Mouse (Mus musculus) urinary bladder, postnatal 36 days (tissue): ENCODE measurements at regions not wholly inside any gene's neighbourhood (a gene's known extent, or its start where the extent isn't known, plus 50 kb on each side); places are given as distances from the start of the nearest gene placed in this dataset.
A peak's percentile ranks its signal among the peaks of the same experiment; 100 is the strongest.
"Not testable (repeated sequence)": the region's sequence is repeated elsewhere in the genome, so short reads cannot be mapped to it uniquely, and the experiment has no call there.

Source experiments
- DNase-seq, 2 experiments: peaks; one replicate each; pipeline ENCODE4 v3.0.0; 2022; ENCODE audit warnings: low spot score in 2 of 2, mixed read lengths in 1 of 2

DNA sequence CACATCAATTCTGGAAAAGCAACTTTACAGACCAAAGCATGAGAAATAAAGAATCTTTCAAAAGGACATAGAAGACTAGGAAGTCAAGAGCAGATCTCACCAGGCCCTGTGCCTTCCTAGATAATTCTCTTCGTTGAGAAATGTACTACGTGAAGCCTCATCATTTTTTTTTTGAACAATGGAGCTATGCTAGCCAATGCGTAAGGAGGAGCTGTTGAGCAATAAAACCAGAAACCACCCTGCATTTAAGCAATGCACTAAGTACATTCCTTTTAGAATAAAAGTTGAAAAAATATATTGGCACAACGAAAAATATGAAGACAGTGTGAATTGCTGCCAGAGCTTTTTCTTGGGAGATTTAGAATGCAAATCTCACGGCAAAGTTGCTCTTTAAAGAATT is 349.7 kb upstream of the Rgma start:
- no peak for DNase-seq

DNA sequence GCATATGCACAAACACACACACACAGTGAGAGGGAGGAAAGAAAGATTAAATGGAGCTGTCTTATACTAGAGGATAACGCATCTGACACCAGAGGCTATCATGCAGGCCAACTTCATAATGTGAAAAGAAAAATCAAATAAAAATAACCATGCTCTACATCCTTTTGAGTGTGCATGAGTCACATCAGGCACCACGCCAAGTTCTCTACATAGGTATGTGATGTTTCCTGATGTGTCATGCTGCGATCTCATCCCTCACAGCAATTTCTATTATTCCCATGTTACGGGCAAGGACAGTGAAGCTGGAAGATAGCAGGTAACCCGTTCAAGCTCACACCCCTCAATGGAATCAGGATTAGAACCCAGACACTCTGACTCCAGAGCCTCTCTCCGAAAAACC is 346.4 kb upstream of the Rgma start:
- no peak for DNase-seq

DNA sequence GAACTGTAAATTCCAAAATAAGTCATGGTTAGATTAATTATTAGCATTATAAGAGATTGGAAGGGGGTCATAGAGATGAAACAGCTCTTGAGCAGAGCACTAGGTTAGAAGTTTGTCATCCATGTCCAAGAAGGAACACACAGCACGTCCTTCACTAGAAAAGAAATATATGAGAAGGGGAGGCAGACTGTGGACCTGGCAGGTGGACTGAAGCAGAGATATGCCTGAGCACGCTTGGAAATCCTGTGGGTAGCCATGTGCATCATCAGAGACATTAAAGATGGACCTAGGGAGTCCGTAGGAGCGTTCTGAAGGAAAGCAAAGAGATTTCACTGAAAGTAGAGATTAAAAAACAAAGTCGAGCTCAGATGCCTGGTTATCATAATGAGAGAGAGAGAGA is 343.9 kb upstream of the Rgma start:
- DNase-seq = no peak

DNA sequence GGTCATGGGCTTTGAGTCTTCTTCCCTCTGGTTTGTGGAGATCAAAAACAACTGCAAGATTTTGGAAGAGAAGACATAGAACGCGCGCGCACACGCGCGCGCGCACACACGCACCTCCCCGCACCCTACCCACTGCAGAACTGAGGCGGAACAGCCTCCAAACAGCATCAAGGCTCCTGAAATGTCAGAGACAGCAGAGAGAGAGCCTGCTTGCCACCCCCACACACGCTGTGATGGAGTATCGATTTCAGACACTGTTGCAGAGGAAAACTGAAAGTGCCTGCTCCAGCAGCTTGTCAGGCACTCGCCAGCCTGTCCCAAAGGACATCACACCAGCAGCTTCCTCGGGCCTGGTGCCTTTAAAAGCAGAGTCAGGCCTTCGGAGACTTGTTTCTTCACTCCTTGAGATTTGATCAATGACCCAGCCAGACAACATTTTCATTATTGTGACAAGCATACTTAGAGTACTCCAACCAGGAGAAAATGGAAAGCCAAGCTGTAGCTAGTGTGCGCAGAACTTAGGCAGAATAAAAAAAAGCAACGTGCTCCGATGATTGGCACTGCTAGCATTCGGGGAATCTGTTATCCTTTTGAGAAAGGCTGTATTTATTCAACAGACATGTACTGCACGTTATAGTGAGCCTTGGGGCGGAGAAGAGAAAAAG is 342.9 kb upstream of the Rgma start:
- no peak for DNase-seq

DNA sequence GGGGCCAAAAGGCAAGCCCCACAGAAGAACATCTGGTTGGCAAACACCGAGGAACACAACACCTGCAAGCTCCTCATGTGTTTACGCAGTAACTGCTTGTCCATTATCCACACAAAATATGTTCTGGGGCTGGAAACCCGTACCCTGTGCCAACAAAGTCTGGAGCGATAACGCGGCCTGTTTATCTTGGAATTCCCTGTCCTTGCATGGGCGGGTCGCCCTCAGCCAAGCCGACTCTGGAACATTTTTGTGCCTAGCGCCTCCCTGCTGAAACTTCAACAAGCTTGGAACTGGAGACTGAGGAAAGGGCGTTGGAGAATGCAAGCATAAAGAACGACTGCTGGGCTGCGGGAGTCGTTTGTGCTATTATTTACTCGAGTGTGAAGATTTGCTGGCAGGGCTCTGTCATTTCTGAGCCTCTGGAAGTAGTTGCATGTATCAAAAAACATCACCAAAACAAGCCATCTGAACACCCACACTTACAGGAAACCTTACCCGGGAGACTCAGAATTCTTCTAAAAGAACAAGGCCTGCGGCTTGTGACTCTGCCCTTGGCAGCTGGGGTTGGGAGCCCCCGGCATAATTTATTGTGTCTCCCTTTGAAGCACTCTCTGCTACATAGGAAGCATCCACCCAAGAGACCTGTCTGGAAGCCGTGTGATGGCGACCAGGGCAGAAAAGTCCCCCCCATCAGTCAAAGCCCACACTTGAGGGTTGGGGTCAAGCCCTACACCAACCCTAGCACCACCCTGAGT is 338.3 kb upstream of the Rgma start:
- DNase-seq = peak; percentile 41 to 73

DNA sequence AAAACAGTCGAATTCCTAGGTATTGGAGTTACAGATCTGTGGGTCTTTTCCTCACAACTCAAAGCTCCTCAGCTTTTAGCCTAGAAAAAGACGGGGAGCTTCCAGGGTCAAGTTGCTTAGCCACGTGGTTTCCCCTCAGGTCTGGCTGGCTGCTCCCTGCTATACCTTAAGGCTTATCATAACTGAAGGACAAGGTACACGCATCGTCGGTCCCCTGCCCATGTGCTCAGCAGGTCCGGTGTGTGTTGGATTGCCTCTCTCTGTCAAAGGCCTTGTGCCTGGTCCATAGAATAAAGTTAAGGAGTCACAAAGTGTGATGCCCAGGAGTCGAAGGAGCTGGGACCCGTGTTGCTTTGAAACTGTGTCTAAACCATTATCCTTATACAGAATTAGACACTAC is 337.7 kb upstream of the Rgma start:
- no peak for DNase-seq

DNA sequence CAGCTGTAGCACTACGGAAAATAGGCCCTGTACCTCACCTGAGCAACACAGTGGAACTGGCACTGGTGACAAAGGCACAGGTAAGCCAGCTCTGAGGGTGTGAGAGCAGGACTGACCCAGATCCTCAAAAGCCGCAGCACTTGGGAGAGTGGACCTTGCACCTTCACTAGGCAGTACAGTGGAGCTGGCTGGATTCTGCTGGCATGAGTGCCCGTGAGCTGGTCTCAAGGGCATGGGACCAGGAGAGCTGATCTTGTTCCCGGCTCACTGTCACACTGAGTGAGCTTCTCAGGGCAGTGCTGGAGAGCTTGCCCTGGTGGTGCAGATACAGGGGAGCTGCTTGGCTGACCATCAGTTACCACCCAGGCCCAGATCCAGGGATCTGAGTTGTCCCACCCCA is 335.4 kb upstream of the Rgma start:
- DNase-seq = no peak

DNA sequence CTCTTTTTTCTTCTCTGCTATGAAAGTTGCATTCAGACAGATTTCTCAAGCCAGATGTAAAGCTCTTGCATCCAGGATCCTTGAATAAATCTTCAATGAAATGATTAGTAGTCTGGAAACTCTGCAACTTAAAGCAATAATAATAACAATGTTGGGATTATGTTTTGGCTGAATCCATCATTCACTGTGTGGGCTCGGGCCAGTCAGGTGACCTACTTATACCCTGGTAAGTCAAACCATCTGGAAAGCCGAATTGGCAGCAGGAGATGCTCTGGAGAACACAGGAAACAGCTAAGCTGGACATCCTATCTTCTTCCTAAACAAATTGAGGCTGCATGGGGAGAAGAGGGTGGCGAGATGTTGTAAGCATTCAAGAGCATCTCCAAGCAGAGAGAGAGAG is 331.0 kb upstream of the Rgma start:
- no peak for DNase-seq

DNA sequence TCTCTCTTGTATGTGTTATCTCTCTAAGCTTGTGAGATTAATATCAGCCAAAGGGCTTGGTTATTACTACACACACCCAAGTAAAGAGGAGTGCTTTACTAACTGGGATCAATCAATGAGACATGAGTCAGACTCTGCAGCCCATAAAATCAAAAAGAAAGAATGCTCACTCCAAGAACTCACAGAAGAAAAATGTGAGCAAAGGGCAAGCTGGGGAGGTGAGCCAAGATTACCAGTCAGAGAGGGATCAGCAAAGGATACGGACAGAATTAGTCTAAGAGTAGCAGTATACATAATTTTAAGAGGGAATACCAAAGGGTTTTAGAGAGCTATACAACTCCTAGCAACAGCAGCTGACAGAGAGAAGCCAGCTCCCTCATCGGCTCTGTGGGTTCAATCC is 319.4 kb upstream of the Rgma start:
- no peak for DNase-seq

DNA sequence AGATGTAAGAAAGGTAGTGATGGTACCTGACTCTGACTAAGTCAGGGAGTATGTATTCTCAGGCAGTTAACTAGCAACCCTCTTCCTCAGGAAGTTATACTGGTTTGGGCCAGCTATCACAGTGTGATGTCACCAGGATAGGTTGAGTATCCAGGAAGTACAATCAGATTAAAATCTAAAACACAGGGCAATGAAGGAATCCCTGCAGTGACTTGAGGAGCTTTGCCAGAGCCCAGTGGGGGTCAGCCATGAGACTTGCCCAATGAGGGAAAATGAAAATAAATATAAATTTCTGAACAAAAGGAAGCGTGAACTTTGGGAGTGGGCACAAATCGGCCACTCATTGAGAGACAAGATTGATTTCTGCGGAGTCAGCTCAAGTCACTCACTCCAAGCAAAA is 311.8 kb upstream of the Rgma start:
- no peak for DNase-seq

DNA sequence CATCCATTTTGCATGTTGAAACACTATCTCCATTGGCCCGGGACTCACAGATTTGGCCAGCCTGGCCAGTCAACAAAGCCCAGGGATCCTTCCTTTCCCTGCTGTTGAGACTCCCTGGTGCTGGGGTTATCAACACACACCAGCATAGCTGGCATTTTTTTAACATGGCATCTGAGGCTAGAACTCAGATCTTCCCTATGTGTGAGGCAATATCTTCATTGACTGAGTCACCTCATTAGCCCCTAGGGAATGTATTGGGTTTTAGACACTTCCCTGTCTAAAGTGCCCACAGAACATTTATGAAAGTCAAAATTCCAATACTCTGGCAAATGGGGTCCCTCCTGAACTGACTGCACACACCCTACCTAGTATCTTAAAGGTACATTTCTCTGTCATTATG is 306.8 kb upstream of the Rgma start:
- no peak for DNase-seq

DNA sequence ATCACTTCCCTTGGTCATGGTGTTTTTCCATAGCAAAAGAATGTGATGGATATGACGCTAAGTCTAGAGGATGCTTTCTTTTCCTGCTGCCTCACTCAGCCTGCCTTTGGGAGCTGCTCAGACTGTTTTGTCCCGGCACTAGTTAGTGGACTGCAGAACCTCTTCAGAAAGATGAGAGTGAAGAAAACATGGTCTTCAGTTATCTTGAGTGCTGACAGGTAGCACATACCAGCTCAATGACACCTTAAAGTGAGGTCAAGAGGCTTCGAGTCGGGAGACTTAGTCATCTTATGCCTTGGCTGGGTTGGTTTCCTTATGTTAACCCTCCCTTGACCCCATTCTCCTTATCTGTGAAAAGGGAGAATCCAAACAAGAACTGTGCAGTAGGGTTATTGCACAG is 306.0 kb upstream of the Rgma start:
- no peak for DNase-seq

DNA sequence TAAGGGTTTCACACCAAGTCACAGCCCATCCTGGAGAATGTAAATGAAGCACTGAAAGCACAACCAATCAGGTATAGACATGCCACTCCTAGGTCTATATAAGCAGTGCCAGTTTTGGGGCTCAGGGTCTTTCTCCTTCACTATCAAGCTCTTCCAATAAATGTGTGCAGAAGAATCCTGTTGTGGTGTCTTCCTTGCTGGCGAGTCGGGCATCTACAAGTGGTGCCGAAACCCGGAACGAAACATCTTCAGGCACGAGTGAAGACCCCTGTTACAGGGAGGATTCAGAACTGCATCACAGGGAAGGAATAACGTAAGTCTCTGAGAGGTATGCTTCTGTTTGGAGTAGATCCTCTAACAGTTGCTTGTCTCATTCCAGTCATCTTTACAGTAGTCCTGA is 299.9 kb upstream of the Rgma start:
- not testable (repeated sequence) for DNase-seq

DNA sequence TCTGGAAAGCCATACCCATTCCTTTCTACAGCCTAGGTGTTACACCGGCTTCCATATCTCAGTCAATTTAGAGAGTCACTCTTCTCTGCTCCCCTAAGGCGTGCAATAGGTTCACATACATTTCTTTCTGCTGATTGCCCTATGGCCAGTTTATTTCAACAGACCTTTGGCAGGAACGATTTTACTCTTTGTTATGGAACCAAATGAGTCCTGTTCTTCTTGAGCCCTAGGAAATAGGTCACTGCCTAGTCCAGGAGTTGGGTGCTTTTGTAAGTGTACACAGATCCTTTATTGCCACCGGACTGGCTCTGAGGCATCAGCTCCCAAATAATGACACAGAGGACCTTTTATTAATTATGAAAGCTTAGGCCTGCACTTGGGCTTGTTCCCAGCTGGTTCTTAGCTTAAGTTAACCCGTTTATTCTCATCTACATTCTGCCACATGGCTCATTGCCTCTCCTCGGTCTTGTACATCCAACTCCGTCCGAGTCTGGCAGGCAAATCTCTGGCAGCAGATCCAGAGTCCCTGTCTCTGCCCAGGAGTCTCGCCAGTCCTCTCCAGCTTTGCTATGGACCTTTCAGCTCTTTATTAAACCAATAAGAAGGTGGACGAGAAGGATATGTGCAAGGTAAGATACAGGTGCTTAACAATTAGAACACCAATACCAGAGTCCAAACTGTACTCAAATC is 287.7 kb upstream of the Rgma start:
- DNase-seq = no peak

DNA sequence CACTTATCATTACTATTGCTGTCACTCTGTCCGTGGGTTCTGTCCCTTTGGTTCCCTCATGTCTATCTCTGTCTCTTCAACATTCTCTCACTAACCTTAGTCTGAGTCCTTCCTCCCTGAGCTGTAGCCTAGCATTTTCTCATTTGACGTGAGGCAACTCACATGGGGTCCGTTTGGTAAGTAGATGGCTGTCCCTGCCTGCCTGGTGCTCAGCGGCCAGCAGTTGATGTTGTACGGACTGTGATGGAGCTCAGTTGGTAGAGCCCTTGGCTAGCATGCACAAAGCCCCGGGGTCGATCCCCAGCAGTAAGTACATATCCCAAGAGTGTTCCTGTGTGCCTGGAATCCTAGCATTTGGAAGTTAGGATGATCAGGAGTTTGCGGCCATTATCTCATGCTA is 287.0 kb upstream of the Rgma start:
- no peak for DNase-seq

DNA sequence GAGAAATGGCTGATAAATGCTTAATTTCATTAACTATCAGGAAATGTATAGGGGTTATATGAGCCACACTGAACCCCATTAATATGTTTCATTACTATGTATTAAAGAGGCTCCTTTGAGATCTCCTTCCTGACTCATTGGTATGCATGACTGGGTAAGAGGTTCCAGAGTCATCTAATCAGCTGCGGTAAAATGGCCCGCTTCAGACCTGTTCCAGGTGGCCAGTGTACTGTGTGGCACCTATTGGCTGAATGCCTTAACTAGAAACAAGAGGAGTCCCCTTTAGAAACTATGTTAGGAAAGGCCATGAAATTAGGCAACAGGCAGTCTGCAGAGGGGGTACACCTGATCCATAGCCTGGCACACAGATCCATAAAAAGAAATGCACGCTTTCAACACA is 283.6 kb upstream of the Rgma start:
- no peak for DNase-seq

DNA sequence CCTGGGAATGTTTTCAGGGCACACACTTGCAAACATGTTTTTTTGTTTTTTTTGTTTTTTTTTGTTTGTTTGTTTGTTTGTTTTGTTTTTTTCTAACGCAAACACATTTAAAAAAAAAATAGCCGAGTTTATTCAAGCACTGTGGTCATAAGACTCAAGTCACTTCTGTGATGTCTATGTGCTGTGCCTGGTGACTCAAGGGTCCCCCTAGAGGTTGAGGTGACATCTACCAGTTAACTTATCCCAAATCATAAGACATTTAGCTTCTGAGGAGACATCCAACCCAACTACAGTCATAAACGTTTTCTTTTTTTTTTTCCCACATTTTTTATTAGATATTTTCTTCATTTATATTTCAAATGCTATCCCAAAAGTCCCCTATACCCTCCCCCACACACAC is 281.2 kb upstream of the Rgma start:
- no peak for DNase-seq

DNA sequence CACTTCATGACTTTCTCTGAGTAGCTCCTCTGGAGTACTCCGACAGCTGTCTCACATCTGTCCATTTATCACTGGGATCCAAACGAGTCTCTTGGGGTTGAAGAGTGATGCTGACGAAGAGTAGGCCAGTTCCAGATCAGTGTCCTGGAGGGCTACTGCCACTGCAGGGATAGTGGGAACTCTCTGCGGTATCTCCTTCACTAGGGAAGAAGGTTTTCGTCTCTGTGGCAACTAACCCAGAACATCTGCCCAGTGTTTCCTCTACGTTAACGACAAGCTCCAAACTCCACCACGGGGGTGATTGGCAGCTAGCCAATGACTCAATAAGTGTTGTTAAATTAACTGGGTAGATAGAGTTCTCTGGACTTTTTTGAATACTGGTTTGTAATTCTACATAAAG is 256.4 kb upstream of the Rgma start:
- peak in 1 of 2 experiments; percentile 67 for DNase-seq

DNA sequence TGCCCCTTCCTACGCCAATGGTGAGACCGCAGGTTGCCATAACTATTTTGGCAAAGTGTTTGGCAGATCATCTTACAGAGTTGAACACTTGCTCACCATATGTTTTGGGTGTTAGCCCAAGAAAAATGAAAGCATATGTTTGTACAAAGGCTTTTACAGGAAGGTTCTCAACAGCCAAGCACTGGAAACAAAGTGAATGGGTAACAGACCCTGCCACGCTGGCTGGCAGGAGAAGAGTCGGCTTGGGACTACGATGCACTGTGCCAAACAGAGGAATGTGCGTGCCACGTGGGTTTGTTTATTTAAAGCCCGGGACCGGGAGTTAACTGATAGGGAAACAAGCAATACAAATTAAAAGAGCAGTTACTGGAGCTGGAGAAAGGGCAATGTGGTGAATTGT is 255.0 kb upstream of the Rgma start:
- no peak for DNase-seq

DNA sequence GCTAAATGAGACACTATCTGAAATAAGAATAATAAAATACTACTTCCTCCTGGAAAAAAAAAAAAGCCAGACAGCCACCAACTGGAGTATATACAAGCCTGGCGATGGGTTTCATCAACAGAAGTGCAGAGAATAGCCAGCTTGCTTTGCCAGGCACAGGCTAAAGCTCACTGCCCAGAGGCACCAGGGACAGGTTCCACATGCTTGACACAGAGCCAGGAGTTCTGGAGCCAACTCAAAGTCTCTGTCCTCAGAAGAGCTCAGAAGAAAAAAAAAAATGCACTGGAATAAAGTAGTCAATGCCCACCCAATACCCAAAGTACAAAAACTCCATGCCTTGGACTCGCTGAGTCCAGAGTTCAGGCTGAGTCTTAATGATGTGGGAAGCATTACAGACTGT is 250.3 kb upstream of the Rgma start:
- no peak for DNase-seq

DNA sequence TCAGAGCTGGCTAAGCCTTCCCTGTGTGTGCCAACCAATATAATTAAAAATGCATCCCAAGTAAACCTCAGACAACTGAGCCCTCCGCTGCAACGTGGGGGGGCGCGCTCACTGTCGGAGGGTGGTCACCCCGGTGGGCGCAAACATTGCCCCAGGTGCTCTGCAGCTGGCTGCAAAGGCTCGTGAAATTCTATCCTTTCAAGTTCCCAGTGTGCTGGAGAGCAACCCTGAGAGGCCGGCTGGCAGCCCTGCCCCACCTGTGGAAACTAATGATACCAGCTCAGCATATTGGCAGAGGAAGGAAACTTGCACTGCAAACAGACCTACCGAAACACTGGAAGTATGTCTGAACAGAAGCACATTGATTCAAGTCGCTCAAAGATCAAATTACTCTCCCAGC is 249.4 kb upstream of the Rgma start:
- no peak for DNase-seq

DNA sequence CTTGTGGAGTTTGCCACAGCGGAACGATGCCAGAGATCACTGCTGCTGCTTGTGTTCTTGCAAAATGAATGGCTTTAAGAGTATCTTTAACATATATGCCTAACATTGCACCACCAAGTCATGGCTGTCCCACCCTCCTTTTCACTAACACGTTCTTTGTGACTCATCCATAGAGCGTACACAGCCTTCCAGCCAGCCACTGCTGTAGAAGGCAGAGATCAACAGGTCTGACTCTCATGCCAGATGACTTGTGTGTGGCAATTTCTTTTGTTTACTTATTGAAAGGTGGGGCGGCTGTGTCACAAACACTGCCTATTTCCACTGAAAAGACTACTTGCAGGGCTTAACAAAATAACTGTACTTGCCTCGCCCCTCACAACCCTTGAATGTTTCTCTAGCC is 239.5 kb upstream of the Rgma start:
- DNase-seq = peak in 1 of 2 experiments; percentile 16

DNA sequence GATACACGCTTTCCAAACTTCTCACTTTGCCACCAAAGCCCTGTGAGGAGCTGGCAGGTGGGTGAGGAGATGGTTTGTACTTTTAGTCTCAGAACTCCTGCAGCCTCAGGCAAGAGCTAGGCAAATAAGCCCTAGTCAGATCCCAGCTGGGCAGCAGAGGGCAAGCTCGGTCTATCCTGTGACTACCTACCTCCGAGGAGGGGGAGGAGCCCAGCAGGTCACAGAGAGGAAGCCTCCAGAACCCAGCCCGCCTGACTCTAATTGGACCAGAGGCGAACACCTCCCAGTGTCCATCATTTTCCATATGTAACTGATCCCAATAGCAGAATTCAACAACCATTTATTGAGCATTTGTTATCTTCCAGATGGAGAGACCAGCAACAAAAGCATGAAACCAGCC is 237.0 kb upstream of the Rgma start:
- peak in 1 of 2 experiments; percentile 13 for DNase-seq
